Mouse (Mus musculus) midbrain, embryonic 11.5 days (tissue): ENCODE data around the gene Tbc1d23. TPM values are rescaled to one million over a fixed set of nuclear protein-coding genes. Genes with fewer than 3 reads are reported as not detected.
"Not testable (repeated sequence)": the region's sequence is repeated elsewhere in the genome, so short reads cannot be mapped to it uniquely, and the experiment has no call there.

Source experiments
- ATAC-seq: fragments of 200-750 bp; cut with Nextera tagmentation; 2 replicates; pipeline ENCODE4 v1.8.0; 2017; ENCODE audit warnings: moderate TSS enrichment, moderate library complexity; ENCODE audit not compliant: low FRiP score
- DNase-seq: peaks from one replicate; pipeline ENCODE4 v3.0.0; 2015; ENCODE audit warnings: low spot score; ENCODE audit errors: missing footprints
- H3K27ac ChIP-seq: fragments of 300-500 bp; sonication (generic); 2 replicates; pipeline ENCODE4 v1.5.1; 2014; ENCODE audit warnings: low read depth, low read length
- H3K27me3 ChIP-seq: fragments of 300-500 bp; sonication (generic); 2 replicates; pipeline ENCODE4 v1.6.1; 2014; ENCODE audit warnings: mild to moderate bottlenecking, low read length, moderate library complexity, mixed read lengths; ENCODE audit not compliant: control insufficient read depth, insufficient read depth
- H3K36me3 ChIP-seq: fragments of 300-500 bp; sonication (generic); 2 replicates; pipeline ENCODE4 v1.6.1; 2014; ENCODE audit warnings: mild to moderate bottlenecking, low read length, moderate library complexity, mixed read lengths; ENCODE audit not compliant: control insufficient read depth, insufficient read depth
- H3K4me1 ChIP-seq: fragments of 300-500 bp; sonication (generic); 2 replicates; pipeline ENCODE4 v1.6.1; 2014; ENCODE audit warnings: low read length; ENCODE audit not compliant: control insufficient read depth, insufficient read depth
- H3K4me2 ChIP-seq: fragments of 300-500 bp; sonication (generic); 2 replicates; pipeline ENCODE4 v1.6.1; 2014; ENCODE audit warnings: mild to moderate bottlenecking, moderate library complexity
- H3K4me3 ChIP-seq: fragments of 300-500 bp; sonication (generic); 2 replicates; pipeline ENCODE4 v1.5.1; 2014; ENCODE audit warnings: low read depth, low read length
- H3K9ac ChIP-seq: fragments of 300-500 bp; sonication (generic); 2 replicates; pipeline ENCODE4 v1.6.1; 2014; ENCODE audit warnings: low read length
- H3K9me3 ChIP-seq: fragments of 300-500 bp; sonication (generic); 2 replicates; pipeline ENCODE4 v1.6.1; 2016; ENCODE audit warnings: low read length; ENCODE audit not compliant: control insufficient read depth
- WGBS: fragments of 180-500 bp; shearing (Covaris S2); extraction: QIAGEN DNeasy Blood & Tissue Kit; methylation state at CpG from one replicate; pipeline ENCODE4 v1.1.7; 2014; 5-methylcytosine and 5-hydroxymethylcytosine counted together
- polyA plus RNA-seq: library from polyadenylated mRNA; unstranded; fragments of >200 nt; fragmentation: Nextera tagmentation; extraction: Ambion mirVana; gene quantifications from 2 replicates; pipeline ENCODE4 v1.2.1, GENCODE M21; 2014

The Tbc1d23 gene
- polyA plus RNA-seq, 1 experiment from 2014 or later, result 23.8 TPM

DNA sequence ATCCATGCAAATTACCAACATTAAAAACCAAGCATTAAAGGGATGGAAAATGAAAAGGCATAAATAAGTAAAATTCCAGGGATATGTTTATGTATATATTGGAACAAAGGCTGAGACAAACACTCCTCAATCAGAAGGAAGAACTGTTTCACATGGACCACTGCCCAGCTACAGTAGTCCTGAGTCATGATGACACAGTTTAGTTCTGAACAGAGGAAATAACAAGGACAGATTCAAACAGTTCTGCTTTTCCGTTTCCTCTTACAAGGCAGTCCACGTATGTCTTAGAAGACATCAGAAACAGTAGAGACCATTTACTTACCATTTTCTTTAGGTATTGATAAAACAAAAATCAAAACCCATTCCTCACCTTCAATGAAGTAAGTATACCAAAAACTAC is 41.8 kb downstream of the Tbc1d23 start:
- H3K9ac ChIP-seq, result no peak overlapping the region
- no peaks in the 10 kb centered on the region for H3K4me1 ChIP-seq
- H3K27me3 ChIP-seq, result no peaks in the 10 kb centered on the region
- no peak overlapping the region for H3K4me2 ChIP-seq
- no peaks in the 10 kb centered on the region; the same call in 1 of the 2 replicates for H3K36me3 ChIP-seq
- no peaks in the 10 kb centered on the region for H3K9me3 ChIP-seq
- H3K27ac ChIP-seq, result no peak overlapping the region
- no peak overlapping the region for H3K4me3 ChIP-seq
- 91% methylated on average over 2 of the region's 2 CpGs for WGBS
- ATAC-seq (no peak), DNase-seq (no peak)

DNA sequence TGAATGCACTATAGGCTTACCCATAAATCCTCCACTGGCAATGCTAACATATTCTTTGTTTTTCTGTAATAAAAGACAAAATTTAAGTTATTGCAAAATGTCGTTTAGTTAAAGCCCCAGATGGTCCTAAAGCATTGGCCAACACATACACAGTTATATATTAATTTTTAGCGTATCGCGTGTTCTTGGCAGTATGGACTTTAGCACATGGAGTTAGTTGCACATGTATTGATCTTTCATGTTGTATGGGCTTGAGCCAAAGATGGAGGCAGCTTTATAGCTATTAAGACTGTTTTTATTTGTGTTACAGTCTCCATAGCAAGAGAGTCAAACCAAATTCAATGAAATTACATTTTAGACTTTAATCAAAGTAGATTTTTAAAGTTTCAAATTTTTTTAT is 44.7 kb downstream of the Tbc1d23 start:
- H3K27me3 ChIP-seq, result no peaks in the 10 kb centered on the region
- peaks cover 7% of the 10 kb centered on the region; the same call in 1 of the 2 replicates for H3K36me3 ChIP-seq
- DNase-seq (no peak), ATAC-seq (no peak)
- H3K4me2 ChIP-seq, result no peak overlapping the region
- H3K9ac ChIP-seq, result no peak overlapping the region
- WGBS, result 96% methylated on average over 4 of the region's 4 CpGs
- H3K4me3 ChIP-seq, result no peak overlapping the region
- H3K9me3 ChIP-seq, result no peaks in the 10 kb centered on the region
- H3K27ac ChIP-seq, result no peak overlapping the region
- H3K4me1 ChIP-seq, result no peaks in the 10 kb centered on the region

DNA sequence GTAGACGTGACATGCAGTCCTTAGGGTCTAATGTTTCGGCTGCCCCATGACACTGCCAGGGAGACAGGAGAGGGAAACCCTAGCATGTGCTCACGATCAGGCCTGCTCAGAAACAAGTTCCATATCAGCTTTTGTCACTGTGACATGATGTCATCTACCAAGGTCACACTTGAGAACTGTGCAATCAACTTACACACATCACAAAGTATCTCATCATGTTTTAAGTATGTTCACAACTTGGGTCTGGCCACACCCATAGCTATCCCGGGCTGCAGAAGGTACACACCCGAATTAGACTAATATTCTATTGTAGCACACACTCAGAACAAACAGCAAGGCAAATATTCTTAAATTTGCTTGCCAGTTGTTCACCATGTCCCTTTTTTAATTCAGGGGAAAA is 49.3 kb downstream of the Tbc1d23 start:
- H3K27ac ChIP-seq, result no peak overlapping the region
- H3K36me3 ChIP-seq, result peaks cover 7% of the 10 kb centered on the region; the same call in 1 of the 2 replicates
- H3K9me3 ChIP-seq, result no peaks in the 10 kb centered on the region

GRCm38 (mm10) chr16:57181180-57181579 is 50.1 kb downstream of the Tbc1d23 start:
- ATAC-seq (no peak), DNase-seq (no peak)
- Histone ChIP-seq H3K9me3 (no peaks in the 10 kb centered on the region), H3K4me1 (no peaks in the 10 kb centered on the region), H3K27ac (no peak overlapping the region), H3K4me3 (no peak overlapping the region), H3K9ac (no peak overlapping the region), H3K27me3 (no peaks in the 10 kb centered on the region), H3K36me3 (peaks cover 7% of the 10 kb centered on the region; the same call in 1 of the 2 replicates), H3K4me2 (no peak overlapping the region)
- 89% methylated on average over 11 of the region's 11 CpGs for WGBS

More for the DNA sequence above, 49.3 kb downstream of the Tbc1d23 start:
- Histone ChIP-seq H3K27me3 (no peaks in the 10 kb centered on the region), H3K4me2 (no peak overlapping the region), H3K4me3 (no peak overlapping the region), H3K9ac (no peak overlapping the region), H3K4me1 (no peaks in the 10 kb centered on the region)
- WGBS, result 95% methylated on average over 5 of the region's 5 CpGs
- ATAC-seq (no peak), DNase-seq (no peak)

DNA sequence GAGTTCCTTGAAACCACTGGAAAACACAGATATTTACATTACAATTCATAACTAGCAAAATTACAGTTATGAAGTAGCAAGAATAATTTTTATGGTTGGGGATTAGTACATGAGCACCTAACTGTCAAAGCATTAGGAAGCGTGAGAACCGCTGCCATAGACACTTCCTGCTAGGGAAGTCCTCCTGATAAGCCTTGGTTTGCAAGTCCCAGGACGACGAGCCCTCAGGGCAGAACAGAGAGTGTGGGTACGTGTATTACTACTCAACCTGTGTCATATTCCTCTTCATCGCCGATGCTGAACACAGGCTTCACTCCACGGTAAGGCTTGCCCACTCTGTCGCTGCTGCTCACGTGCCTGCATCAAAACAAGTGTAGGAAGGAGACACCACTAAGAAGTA is 53.6 kb downstream of the Tbc1d23 start:
- Histone ChIP-seq H3K27me3 (no peaks in the 10 kb centered on the region), H3K27ac (no peak overlapping the region), H3K4me3 (no peak overlapping the region), H3K4me1 (no peaks in the 10 kb centered on the region), H3K9ac (no peak overlapping the region), H3K9me3 (no peaks in the 10 kb centered on the region), H3K36me3 (peaks cover 4% of the 10 kb centered on the region; the same call in 1 of the 2 replicates), H3K4me2 (no peak overlapping the region)
- WGBS, result 93% methylated on average over 10 of the region's 10 CpGs
- DNase-seq, result no peak
- no peak for ATAC-seq

DNA sequence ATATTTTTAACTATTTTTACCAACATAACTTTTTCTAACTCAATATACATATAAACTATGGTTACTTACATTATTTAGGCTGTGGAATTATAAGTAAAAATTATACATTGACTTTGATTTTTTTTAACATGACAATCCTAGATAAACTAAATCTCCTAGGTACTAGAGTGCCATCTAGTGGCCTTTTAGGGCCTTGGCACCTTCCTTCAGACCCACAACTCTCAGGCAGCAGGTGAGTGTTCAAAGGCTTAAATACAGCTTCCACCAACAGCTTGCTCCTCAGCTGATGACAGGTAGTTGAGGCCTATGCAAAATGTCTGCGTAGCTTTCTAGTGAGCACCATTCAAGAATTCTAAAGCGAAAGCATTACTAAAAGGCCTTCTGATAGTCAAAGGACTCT is 54.0 kb downstream of the Tbc1d23 start:
- DNase-seq, result peak; percentile 90
- no peaks in the 10 kb centered on the region for H3K9me3 ChIP-seq
- H3K9ac ChIP-seq, result no peak overlapping the region
- H3K36me3 ChIP-seq, result no peaks in the 10 kb centered on the region
- H3K27me3 ChIP-seq, result no peaks in the 10 kb centered on the region
- 64% methylated on average over 2 of the region's 2 CpGs for WGBS
- no peak for ATAC-seq
- no peak overlapping the region for H3K27ac ChIP-seq
- no peak overlapping the region for H3K4me3 ChIP-seq
- no peak overlapping the region for H3K4me2 ChIP-seq
- no peaks in the 10 kb centered on the region for H3K4me1 ChIP-seq

DNA sequence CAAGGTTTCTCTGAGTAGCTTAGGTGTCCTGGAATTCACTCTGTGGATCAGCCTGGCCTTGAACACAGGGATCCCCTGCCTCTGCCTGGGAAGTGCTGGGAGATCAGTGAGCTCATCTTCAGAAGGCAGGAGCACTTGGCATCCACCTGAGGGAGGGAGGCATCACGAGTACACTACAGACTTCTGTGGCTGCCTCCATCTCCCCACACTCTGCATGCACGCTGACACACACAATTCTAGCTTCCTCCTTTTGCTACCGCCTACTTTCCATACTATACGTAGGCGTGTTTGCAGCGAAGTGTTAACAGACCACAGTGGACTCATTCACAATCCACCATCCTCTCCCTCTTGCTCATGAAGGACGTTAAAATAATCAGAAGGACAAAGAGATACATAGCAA is 55.0 kb downstream of the Tbc1d23 start:
- WGBS, result 93% methylated on average over 7 of the region's 7 CpGs
- no peak for DNase-seq
- Histone ChIP-seq H3K9ac (no peak overlapping the region), H3K36me3 (no peaks in the 10 kb centered on the region), H3K27me3 (no peaks in the 10 kb centered on the region), H3K27ac (no peak overlapping the region), H3K4me3 (no peak overlapping the region), H3K4me2 (no peak overlapping the region), H3K9me3 (no peaks in the 10 kb centered on the region), H3K4me1 (no peaks in the 10 kb centered on the region)
- no peak for ATAC-seq

- Histone ChIP-seq H3K27me3 (no peaks in the 10 kb centered on the region), H3K36me3 (no peaks in the 10 kb centered on the region), H3K4me2 (no peak overlapping the region), H3K4me1 (no peaks in the 10 kb centered on the region), H3K9me3 (no peaks in the 10 kb centered on the region), H3K9ac (no peak overlapping the region), H3K4me3 (no peak overlapping the region), H3K27ac (no peak overlapping the region)
- 68% methylated on average over 2 of the region's 2 CpGs for WGBS
- ATAC-seq (no peak), DNase-seq (no peak)
These were observed 55.6 kb downstream of the Tbc1d23 start for GRCm38 (mm10) chr16:57175751-57176150.

DNA sequence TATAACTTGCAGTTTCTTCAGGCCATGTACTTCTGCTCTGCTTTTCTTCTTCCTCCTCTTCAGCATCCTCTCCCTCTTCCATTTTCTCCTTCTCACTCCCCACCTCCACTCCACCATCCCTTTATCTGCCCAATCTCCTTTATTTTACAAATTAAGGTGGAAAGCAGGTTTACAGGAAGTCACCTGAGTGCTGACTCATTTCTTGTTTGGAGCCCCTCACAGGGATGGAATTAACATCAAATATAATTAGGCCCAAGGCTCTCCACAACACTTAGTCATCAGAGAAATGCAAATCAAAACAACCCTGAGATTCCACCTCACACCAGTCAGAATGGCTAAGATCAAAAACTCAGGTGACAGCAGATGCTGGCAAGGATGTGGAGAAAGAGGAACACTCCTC is 56.8 kb downstream of the Tbc1d23 start:
- not testable (repeated sequence) for DNase-seq, ATAC-seq, H3K4me2 ChIP-seq, H3K9me3 ChIP-seq, H3K9ac ChIP-seq, H3K27ac ChIP-seq, H3K27me3 ChIP-seq, H3K4me1 ChIP-seq, H3K4me3 ChIP-seq, H3K36me3 ChIP-seq

DNA sequence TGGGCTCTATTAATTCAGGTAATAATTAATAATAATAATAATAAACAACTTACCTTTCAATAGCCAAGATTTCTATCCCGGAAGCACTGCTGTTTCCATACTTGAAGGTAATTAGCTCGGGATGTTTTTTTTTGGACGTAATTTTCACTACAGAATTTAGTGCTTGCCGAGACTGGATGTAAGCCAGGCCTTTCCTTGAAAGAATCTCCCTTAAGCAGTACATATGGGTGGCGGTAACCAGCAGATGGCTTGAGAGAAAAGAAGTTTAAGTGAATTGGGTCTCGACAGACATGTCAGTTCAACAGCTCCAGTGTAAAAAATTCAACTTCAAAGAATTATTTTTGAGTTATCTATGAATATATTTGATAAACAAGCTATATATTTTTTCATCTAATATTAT is 59.7 kb downstream of the Tbc1d23 start:
- Histone ChIP-seq H3K27ac (no peak overlapping the region), H3K4me1 (peaks cover 12% of the 10 kb centered on the region), H3K9me3 (no peaks in the 10 kb centered on the region), H3K4me2 (no peak overlapping the region), H3K36me3 (no peaks in the 10 kb centered on the region), H3K27me3 (no peaks in the 10 kb centered on the region), H3K4me3 (no peak overlapping the region), H3K9ac (no peak overlapping the region)
- 94% methylated on average over 6 of the region's 6 CpGs for WGBS
- ATAC-seq (no peak), DNase-seq (no peak)
